Mouse (Mus musculus) small intestine, adult 2 months (tissue): ENCODE measurements around the gene Btrc.

Experiments
- CTCF ChIP-seq: fragments of 200-500 bp; IDR thresholded peaks from 2 replicates; pipeline ENCODE4 v1.5.1; 2012; ENCODE audit warnings: low read depth, mild to moderate bottlenecking, control low read depth, inconsistent platforms, low read length, moderate library complexity, mixed read lengths; ENCODE audit not compliant: insufficient replicate concordance, insufficient read length; ENCODE audit errors: extremely low read depth
- POLR2A ChIP-seq: fragments of 200-500 bp; IDR thresholded peaks from 2 replicates; pipeline ENCODE4 v1.6.1; 2012; ENCODE audit warnings: low read depth, mild to moderate bottlenecking, control low read depth, inconsistent platforms, low read length, moderate library complexity

GRCm38 (mm10) chr19:45535929-45536328, 172.4 kb downstream of the Btrc start:
- TF ChIP-seq POLR2A (no peak), CTCF (no peak)
